Mouse (Mus musculus): ENCODE data around the gene N4bp1.

Gene N4bp1

GRCm38 (mm10) chr8:86897726-86898419, 12.8 kb upstream of the N4bp1 start:
- no peak for DNase-seq (ENCODE audit: low spot score in 2 of 2)

DNA sequence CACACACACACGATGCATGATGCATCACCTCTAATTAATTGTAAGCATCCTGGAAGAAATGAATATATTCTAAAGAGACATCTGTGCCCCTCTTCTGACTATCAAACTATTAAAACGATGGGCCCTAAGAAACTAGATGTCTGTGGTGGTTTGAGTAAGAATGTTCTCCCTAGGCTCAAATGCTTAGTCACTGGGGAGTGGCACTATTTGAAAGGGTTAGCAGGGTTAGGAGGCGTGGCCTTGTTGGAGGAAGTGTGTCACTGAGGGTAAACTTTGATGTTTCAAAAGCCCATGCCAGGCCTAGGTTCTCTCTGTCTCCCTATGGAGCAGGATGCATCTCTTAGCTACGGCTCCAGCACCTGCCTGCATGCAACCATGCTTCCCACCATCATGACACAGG, 10.3 kb upstream of the N4bp1 start:
- no peak for DNase-seq (ENCODE audit: low spot score in 2 of 2)

GRCm38 (mm10) chr8:86894194-86894761, 9.2 kb upstream of the N4bp1 start:
- DNase-seq (ENCODE audit: low spot score in 2 of 2): no peak

DNA sequence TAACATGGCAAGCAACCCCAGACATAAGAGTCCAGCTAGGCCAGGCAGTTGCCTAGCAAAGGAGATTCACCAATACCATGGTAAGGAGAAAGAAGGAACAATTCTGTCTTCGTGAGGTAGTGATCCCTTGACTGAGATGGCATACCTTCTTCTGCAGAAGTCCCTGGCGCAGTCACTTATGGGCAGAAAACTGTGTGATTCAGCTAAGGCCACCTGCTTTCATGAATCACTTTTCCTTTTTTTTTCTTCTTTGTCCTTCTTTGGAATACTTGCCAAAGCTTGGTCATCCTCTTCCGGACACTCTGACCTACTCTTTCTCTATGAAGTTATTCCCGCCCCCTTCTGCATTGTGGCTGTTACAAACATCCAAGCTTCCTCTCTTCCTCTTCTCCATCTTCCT, 8.5 kb upstream of the N4bp1 start:
- no peak for DNase-seq (ENCODE audit: low spot score in 2 of 2)

DNA sequence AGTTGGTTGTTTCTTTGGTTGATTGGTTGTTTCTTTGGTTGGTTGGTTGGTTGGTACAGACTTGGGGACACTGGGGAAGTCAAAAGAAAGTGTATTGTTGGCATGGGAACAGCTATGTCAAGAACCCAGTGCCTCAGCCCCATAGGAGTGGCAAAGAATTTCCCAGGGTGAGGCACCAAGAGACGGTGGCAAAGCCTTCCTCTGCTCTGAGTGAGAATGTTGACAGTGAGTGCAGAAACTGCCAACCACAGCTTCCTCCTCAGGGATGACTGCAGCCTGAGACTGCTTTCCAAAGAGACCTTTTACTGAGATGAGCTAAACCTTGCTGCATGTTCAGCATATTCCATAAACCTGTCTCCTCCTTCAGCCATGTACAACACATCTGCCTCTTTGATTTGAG, 6.5 kb upstream of the N4bp1 start:
- no peak for DNase-seq (ENCODE audit: low spot score in 2 of 2)

- no peak for DNase-seq (ENCODE audit: low spot score in 2 of 2)
Measured at GRCm38 (mm10) chr8:86888058-86888939, 3.2 kb upstream of the N4bp1 start.

DNA sequence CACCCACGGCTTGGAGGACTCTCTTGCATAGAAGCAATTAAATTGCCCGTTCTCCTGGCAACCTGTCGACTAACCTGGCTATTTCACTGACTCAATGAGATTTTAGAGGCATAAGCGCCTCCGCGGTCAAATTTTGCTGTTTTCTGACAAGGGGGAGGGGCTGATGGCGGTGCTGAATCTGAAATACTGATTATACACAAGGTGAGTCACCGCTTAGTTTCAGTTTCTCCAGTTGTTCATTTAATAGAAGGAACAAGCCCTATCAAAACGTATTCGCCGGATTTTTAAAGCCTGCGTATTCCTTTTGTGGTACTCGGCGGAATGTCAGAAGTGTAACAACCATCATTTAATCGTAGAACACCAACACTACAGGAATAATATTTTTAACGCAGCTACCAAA, 991 bp downstream of the N4bp1 start:
- DNase-seq (ENCODE audit: low spot score in 2 of 2): peak in 1 of 2 experiments; percentile 22

DNA sequence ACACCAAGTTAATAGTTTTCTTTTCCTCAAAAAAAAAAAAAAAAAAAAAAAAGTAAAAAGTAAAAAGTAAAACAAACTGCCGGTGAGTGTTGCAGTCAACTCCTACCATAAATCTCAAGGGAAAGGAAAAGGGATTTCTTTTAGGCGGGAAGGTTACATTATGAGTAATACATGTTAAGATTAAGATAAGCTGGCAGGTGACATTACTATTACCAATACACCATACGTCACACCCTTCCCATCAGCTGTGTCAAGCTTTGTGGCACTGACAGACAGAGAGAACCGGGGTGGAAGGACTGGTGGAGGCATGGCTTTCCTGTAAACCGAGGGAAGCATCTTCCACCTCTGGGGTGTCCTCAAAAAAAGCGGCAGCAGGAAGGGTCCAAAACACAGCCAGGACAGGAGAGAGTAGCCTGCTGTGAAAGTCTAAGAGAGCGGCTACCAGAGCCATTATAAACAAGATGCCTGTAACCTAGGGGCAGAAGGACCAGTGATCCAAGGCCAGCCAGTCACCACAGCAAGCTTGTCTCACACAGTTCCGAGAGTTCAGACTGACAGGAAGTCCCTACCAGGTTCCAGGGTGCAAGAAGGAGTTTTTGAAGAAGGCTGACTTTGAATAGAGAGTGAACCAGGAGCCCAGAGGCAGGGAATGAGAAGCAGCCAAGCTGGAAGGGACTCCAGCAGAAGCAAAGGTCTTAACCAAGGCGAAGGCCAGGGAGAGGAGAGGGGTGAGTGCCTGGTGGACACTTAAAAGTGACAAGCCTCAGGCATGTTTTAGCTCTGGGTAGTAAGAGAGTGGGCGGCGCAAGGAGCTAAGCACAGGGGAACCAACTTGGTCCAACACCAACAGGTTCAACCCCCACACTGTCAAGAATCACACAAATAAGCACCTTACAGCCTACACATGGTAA, 2.2 kb downstream of the N4bp1 start:
- DNase-seq (ENCODE audit: low spot score in 2 of 2): no peak

DNA sequence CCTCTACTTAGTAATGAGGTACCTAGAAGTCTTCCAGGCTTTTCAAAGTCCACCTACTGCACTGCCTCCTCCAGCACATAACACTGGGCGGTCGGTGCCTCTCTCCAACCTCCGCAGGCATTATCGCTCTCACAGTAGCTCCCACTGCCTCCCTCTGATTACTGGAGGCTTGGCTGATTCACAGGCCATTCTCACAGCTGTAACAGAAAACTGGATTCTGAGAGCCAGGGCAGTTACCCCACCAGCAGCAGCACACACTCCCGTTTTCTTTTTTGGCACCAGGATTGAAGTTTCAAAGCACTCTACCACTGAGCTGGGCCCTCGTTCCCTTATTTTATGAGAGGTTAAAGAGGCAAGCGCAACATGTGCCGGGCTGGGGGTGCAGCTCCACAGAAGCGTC, 3.1 kb downstream of the N4bp1 start:
- no peak for DNase-seq (ENCODE audit: low spot score in 2 of 2)

- no peak for DNase-seq (ENCODE audit: low spot score in 2 of 2)
Measured at GRCm38 (mm10) chr8:86881068-86881609, 3.9 kb downstream of the N4bp1 start.

DNA sequence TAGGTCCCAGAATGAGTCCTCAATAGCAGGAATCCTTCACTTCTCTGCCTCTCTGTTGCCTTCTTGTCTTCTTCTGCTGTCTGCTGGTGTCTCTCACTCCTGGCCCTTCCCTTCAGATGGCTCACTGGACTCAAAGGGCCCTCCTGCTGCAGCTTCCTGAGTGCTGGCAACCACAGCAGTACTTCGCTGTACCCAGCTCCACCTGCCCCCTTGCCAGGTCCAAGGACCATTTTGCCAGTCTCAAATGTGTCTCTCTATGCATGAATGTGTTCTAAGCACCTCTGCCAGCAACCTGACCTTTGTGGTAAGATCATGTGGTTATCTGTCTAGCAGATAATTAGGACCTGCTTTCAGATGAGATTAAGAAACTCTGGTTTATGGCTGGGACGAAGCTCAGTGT, 8.2 kb downstream of the N4bp1 start:
- no peak for DNase-seq (ENCODE audit: low spot score in 2 of 2)

- no peak for DNase-seq (ENCODE audit: low spot score in 2 of 2)
Measured at GRCm38 (mm10) chr8:86874055-86874454, 11.0 kb downstream of the N4bp1 start.

DNA sequence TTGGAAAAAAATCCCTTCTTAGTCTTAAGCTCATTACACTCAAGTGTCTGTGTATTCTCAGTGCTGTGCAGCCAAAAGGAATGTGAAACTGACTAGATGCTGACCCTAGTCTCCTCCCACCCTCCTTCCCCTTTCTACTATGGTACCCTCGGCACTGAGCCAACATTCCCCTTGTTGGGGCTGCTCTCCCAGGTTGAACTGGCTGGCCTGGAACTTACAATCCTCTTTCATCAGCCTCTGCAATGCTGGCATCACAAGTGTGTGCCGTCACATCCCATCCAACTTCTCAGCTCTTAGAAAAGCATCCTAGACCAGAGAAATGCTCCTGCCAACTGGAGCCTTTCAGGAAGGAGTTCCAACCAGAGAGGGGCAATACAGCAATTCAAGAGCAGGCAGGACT, 11.9 kb downstream of the N4bp1 start:
- no peak for DNase-seq (ENCODE audit: low spot score in 2 of 2)

DNA sequence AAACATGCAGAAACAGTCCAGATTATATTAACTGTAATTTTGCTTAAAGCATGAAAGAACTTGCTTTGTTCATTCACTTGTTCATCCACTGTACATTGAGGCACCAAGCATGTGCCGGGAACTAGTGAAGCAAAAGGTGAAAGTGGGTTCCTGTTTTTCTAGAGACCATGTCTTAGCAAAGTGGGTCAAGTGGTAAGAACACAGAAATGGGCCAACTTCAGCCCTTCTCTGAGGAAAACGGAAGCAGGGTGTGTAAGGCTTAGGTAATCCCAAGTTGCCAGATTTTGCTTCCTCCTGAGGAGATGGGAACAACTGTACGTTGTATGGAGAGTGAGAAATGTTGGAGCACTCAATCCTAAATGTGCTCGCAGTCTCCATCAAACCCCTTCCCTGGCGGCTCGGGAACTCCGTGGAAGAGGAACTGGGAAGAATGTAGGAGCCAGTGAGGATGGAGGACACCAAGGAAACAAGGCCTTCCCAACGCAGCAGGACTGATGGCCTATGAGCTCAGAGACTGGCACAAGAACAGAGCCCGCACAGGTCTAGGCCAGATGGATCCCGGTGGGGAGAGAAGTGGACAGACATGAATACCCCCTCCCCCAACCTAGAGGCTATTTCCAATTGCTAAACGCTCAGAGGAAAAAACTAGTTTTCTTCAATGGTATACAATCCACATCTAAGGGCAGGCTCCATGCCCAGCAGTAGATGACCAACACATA, 12.8 kb downstream of the N4bp1 start:
- DNase-seq (ENCODE audit: low spot score in 2 of 2): no peak

GRCm38 (mm10) chr8:86871421-86871820, 13.6 kb downstream of the N4bp1 start:
- no peak for DNase-seq (ENCODE audit: low spot score in 2 of 2)

GRCm38 (mm10) chr8:86870771-86871170, 14.3 kb downstream of the N4bp1 start:
- no peak for DNase-seq (ENCODE audit: low spot score in 2 of 2)

DNA sequence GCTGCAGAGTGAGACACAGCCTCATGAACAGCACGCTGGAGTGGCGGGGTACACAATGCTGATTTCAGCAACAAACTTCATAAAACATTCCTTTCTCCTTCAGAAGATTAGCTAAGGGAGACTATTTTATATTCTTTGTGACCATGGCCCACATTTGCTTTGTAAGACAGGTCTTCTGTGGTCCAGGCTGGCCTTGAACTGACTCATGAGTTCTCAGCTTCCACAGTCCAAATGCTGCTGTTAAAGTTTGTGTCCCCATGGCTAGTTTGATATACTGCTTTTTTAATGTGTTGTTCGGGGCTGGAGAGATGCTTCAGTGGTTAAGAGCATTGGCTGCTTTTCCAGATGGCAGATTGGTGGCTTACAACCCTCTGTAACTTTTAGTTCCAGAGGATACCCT, 17.0 kb downstream of the N4bp1 start:
- no peak for DNase-seq (ENCODE audit: low spot score in 2 of 2)

DNA sequence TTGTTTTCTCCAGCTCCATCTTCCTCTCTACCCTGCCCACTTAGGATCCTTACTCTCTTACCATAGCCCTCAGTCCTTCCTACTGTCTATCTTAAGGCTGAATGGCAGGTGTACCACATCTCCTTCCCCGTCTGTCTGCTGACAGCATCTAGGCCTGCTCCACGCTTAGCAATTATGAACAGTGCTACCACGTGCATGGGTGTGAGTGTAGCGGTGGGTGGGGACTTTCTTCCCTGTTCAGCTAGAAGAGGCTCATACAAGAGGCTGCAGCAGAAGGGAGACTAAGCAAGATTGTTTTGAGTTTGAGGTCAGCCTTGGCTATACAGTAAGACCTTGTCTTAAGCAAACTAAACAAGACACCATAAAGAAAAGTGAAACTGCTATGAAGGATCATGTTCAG, 20.3 kb downstream of the N4bp1 start:
- DNase-seq (ENCODE audit: low spot score in 2 of 2): no peak

DNA sequence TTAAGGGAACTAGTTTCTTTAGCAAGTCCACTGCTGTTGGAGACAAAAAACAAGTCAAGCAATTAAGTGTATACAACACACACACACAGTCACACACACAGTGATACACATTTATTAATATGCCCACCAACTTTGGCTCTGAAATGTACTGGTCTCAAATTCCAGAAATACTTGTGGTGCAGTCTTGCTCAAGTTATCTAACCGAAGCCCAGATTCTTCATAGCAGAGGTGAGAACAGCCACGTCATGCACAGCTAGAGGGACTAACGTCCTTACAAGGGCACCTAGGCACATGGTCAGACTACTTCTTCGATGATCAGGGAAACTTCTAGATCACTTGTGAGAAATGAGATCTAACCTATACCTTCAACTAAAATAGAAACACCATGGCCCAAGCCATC, 22.2 kb downstream of the N4bp1 start:
- no peak for DNase-seq (ENCODE audit: low spot score in 2 of 2)

DNA sequence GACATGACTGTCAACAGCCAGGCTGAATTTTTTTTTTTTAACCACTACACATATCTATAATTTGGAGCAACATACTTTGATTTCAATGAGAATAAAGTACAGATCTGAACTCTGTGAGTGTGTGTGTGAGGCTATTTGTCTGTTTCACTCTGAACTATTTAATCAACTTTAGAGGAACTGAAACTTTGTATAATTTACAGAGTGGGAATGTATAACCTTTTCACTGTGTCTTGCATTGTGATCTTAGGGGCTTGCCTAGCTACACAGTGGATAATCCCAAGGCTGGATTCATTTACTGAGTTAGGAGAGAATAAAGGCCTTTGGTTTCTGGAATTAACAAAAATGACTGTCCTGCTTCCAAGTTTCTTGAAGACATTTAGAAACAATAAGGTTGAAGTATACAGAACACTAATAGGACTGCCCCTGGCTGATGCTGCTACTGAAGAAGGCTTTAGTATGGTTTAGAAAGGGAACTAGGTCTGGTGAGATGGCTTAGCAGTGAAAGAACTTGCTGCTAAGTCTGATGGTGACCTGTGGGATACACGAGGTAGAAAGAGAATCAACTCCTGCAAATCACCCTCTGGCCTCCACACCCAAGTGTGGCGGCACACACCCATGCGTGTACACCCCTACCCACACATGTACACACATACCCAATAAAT, 22.8 kb downstream of the N4bp1 start:
- no peak for DNase-seq (ENCODE audit: low spot score in 2 of 2)
